Comparison of ENCODE assay signal across 8 mouse cellular contexts in genomic region chr7:3691919-3692318, GRCm38 (mm10). TPM values are rescaled to one million over a fixed set of nuclear protein-coding genes. Genes with fewer than 3 reads are reported as not detected.
DNase-seq lines count a peak whose midpoint lies in the region; ATAC-seq and TF ChIP-seq lines count a peak whose summit lies in the region.

No protein-coding gene starts in this region.

- peak overlapping the region; percentile 85 for H3K4me2 ChIP-seq in forebrain, embryonic 15.5 days (replicated peaks)
- H3K4me2 ChIP-seq in liver, embryonic 15.5 days: peak overlapping the region; percentile 94

- no peak for ATAC-seq in forebrain, embryonic 15.5 days (replicated peaks)
- no peak for ATAC-seq in liver, embryonic 15.5 days (ENCODE audit: insufficient read depth)
- no peak for ATAC-seq in megakaryocyte-erythroid progenitor cell, adult 5-6 weeks (replicated peaks; ENCODE audit: low FRiP score, low TSS enrichment, poor library complexity, severe bottlenecking)

- H3K9ac ChIP-seq in forebrain, embryonic 15.5 days (replicated peaks): peak overlapping the region; percentile 92
- H3K9ac ChIP-seq in liver, embryonic 15.5 days: peak overlapping the region; percentile 74

- peaks cover 21% of the 10 kb centered on the region for H3K36me3 ChIP-seq in forebrain, embryonic 15.5 days
- peaks cover 4% of the 10 kb centered on the region for H3K36me3 ChIP-seq in liver, embryonic 15.5 days (replicated peaks)

- H3K27ac ChIP-seq in gastrocnemius, adult 2 months: peak overlapping the region; percentile 98
- peak overlapping the region; percentile 93 for H3K27ac ChIP-seq in forebrain, embryonic 15.5 days (replicated peaks)
- peak overlapping the region; percentile 88; the same call in 1 of the 2 replicates for H3K27ac ChIP-seq in liver, embryonic 15.5 days (replicated peaks)

- no peaks in the 10 kb centered on the region for H3K9me3 ChIP-seq in forebrain, embryonic 15.5 days
- H3K9me3 ChIP-seq in liver, embryonic 15.5 days (replicated peaks): no peaks in the 10 kb centered on the region

- no peak for TF ChIP-seq CTCF in gastrocnemius, adult 2 months (IDR thresholded peaks at IDR 0.05)

- no peaks in the 10 kb centered on the region for H3K27me3 ChIP-seq in forebrain, embryonic 15.5 days
- no peaks in the 10 kb centered on the region for H3K27me3 ChIP-seq in liver, embryonic 15.5 days

- DNase-seq in gastrocnemius, adult 2 months: no peak
- no peak for DNase-seq in gastrocnemius, postnatal 10 days
- peak; percentile 78 for DNase-seq in 416B (ENCODE audit: low read depth)
- DNase-seq in urinary bladder, postnatal 4 days (ENCODE audit: low spot score in 2 of 2): no peak
- no peak for DNase-seq in spleen, postnatal 14 days (ENCODE audit: low spot score in 2 of 2)

- intact Hi-C loops in gastrocnemius, adult 2 months (cut with DNase I): loop anchor here (2.0 to 5.0 kb wide), 3 partner anchors 27 to 65 kb away; partner anchors contain the start of genes Cnot3, Leng1, Prpf31 and Tfpt

- 48% methylated on average over 3 of the region's 3 CpGs for WGBS in forebrain, embryonic 15.5 days
- WGBS in liver, embryonic 15.5 days (ENCODE audit: insufficient replicate concordance): 9% methylated on average over 3 of the region's 3 CpGs

- H3K4me1 ChIP-seq in forebrain, embryonic 15.5 days: peaks cover 33% of the 10 kb centered on the region
- H3K4me1 ChIP-seq in liver, embryonic 15.5 days (replicated peaks): peaks cover 40% of the 10 kb centered on the region

- H3K4me3 ChIP-seq in gastrocnemius, adult 2 months: peak overlapping the region; percentile 76
- H3K4me3 ChIP-seq in forebrain, embryonic 15.5 days: peak overlapping the region; percentile 80
- H3K4me3 ChIP-seq in liver, embryonic 15.5 days (replicated peaks): peak overlapping the region; percentile 72

RNA-seq across cellular contexts. Expression of gene Tsen34, which starts 0.7 kb away (rescaled TPM):
- total RNA-seq in gastrocnemius, adult 2 months (2021): 10 to 100 TPM; 22.7 to 31.9 TPM
- total RNA-seq in gastrocnemius, postnatal 10 days (2021): 10 to 100 TPM; 55.7 to 57.4 TPM
- polyA plus RNA-seq in forebrain, embryonic 15.5 days (2015; fragmentation: Nextera tagmentation; extraction: Ambion mirVana): 247 and 254 TPM in 2 replicates
- 43.9 and 55.1 TPM in 2 replicates for polyA plus RNA-seq in liver, embryonic 15.5 days (2015; fragmentation: Nextera tagmentation; extraction: Ambion mirVana)
- 6.6 and 9.5 TPM in 2 replicates for total RNA-seq in megakaryocyte-erythroid progenitor cell, adult 5-6 weeks (2014; fragmentation: Nextera tagmentation)
- total RNA-seq in megakaryocyte-erythroid progenitor cell, adult 5-6 weeks (2017): 10.3 and 18.2 TPM in 2 replicates

RNA-seq across cellular contexts. Expression of gene Mboat7, which starts 1.4 kb away (rescaled TPM):
- total RNA-seq in gastrocnemius, adult 2 months (2021): 10 to 100 TPM in 1 of 2 experiments, 1 to 10 TPM in 1; 8.9 to 10.1 TPM
- 10 to 100 TPM; 13.6 to 21.6 TPM for total RNA-seq in gastrocnemius, postnatal 10 days (2021)
- 54.8 and 66.7 TPM in 2 replicates for polyA plus RNA-seq in forebrain, embryonic 15.5 days (2015; fragmentation: Nextera tagmentation; extraction: Ambion mirVana)
- polyA plus RNA-seq in liver, embryonic 15.5 days (2015; fragmentation: Nextera tagmentation; extraction: Ambion mirVana): 20.9 and 24.1 TPM in 2 replicates
- total RNA-seq in megakaryocyte-erythroid progenitor cell, adult 5-6 weeks (2014; fragmentation: Nextera tagmentation): 20.2 and 26.7 TPM in 2 replicates
- total RNA-seq in megakaryocyte-erythroid progenitor cell, adult 5-6 weeks (2017): 8.5 and 18.9 TPM in 2 replicates

RNA-seq across cellular contexts. Expression of gene Rps9, which starts 11.9 kb away (rescaled TPM):
- 100 to 1,000 TPM; 399 to 461 TPM for total RNA-seq in gastrocnemius, adult 2 months (2021)
- 100 to 1,000 TPM; 742 to 768 TPM for total RNA-seq in gastrocnemius, postnatal 10 days (2021)
- polyA plus RNA-seq in forebrain, embryonic 15.5 days (2015; fragmentation: Nextera tagmentation; extraction: Ambion mirVana): 995 and 1,054 TPM in 2 replicates
- 692 and 790 TPM in 2 replicates for polyA plus RNA-seq in liver, embryonic 15.5 days (2015; fragmentation: Nextera tagmentation; extraction: Ambion mirVana)
- total RNA-seq in megakaryocyte-erythroid progenitor cell, adult 5-6 weeks (2014; fragmentation: Nextera tagmentation): 3,542 and 4,029 TPM in 2 replicates
- total RNA-seq in megakaryocyte-erythroid progenitor cell, adult 5-6 weeks (2017): 1,380 and 1,558 TPM in 2 replicates

RNA-seq across cellular contexts. Expression of gene Tmc4, which starts 14.6 kb away (rescaled TPM):
- 1 to 10 TPM in 1 of 2 experiments, under 1 TPM in 1; 0.38 to 1.3 TPM for total RNA-seq in gastrocnemius, adult 2 months (2021)
- total RNA-seq in gastrocnemius, postnatal 10 days (2021): 1 to 10 TPM in 1 of 2 experiments, under 1 TPM in 1; 0.99 to 1.1 TPM
- 2.6 and 3.1 TPM in 2 replicates for polyA plus RNA-seq in forebrain, embryonic 15.5 days (2015; fragmentation: Nextera tagmentation; extraction: Ambion mirVana)
- polyA plus RNA-seq in liver, embryonic 15.5 days (2015; fragmentation: Nextera tagmentation; extraction: Ambion mirVana): 4.0 and 5.1 TPM in 2 replicates
- total RNA-seq in megakaryocyte-erythroid progenitor cell, adult 5-6 weeks (2014; fragmentation: Nextera tagmentation): 10.8 and 19.5 TPM in 2 replicates
- 1.7 and 8.6 TPM in 2 replicates for total RNA-seq in megakaryocyte-erythroid progenitor cell, adult 5-6 weeks (2017)

RNA-seq across cellular contexts. Expression of gene Leng1, which starts 26.3 kb away (rescaled TPM):
- total RNA-seq in gastrocnemius, adult 2 months (2021): 1 to 10 TPM; 4.9 to 6.8 TPM
- total RNA-seq in gastrocnemius, postnatal 10 days (2021): 1 to 10 TPM; 5.6 to 6.9 TPM
- polyA plus RNA-seq in forebrain, embryonic 15.5 days (2015; fragmentation: Nextera tagmentation; extraction: Ambion mirVana): 15.7 and 16.5 TPM in 2 replicates
- 5.9 and 6.6 TPM in 2 replicates for polyA plus RNA-seq in liver, embryonic 15.5 days (2015; fragmentation: Nextera tagmentation; extraction: Ambion mirVana)
- 5.5 and 8.1 TPM in 2 replicates for total RNA-seq in megakaryocyte-erythroid progenitor cell, adult 5-6 weeks (2014; fragmentation: Nextera tagmentation)
- total RNA-seq in megakaryocyte-erythroid progenitor cell, adult 5-6 weeks (2017): 7.1 and 15.2 TPM in 2 replicates
